Mouse (Mus musculus) cerebellum, postnatal 10 days (tissue): ENCODE results near the gene Pdia3.
A peak's percentile ranks its signal among the peaks of the same experiment; 100 is the strongest.
"Not testable (repeated sequence)": the region's sequence is repeated elsewhere in the genome, so short reads cannot be mapped to it uniquely, and the experiment has no call there.

Experiments
- DNase-seq, 2 experiments: peaks; one replicate each; pipeline ENCODE4 v3.0.0; 2021; ENCODE audit warnings: mixed read lengths in 2 of 2

Pdia3 gene

DNA sequence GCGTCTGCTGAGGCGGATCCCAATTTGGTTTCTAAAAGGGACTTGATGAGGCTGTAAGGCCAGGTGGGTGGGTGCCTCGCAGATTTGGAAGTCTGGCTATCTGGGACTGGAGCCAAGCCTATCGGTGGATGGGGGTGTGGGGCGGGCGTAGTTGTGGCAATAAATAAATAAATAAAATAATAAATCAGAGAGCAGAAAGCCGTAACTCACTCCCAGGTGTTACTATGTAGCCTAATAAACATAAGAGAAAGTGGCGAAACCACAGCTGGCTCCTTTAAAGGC, 29.4 kb downstream of the Pdia3 start:
- peak; percentile 50 to 54 for DNase-seq

DNA sequence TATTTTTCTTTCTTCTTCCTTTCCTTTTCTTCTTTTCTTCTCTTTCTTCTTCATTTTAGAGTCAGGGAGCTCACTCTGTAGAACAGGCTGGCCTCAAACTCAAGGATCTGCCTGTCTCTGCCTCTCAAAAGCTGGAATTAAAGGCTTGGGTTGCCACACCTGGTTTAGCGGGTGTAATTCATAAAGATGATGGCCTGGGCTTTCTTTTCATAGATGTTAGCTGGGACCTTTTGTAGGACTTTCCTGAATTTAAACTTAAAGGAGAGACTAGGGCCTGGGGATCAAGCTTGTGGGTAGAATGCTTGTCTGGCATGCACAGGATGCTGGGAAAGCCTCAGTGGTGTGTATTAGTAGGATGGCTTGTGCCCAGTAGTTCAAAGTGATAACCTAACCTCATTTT, 30.6 kb downstream of the Pdia3 start, which contains the start of gene Ell3:
Ell3 (minus strand) TSS at position 101 of the 400 bp plus-strand sequence.
- DNase-seq: no peak

DNA sequence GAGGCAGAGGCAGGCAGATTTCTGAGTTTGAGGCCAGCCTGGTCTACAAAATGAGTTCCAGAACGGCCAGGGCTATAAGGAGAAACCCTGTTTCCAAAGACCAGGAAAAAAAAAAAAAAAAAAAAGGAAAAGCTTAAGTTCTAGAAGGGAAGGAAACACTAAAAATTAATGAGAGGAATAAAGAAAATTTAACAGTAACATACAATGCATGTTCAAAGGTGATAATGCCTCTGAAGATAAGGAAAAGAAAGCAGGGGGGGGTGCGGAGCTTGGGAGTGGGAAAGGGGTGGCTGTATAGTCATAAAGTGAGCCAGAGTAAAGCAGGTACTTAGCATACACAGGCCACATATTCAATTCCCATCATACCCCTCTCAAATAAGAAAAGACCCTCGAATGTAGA, 31.5 kb downstream of the Pdia3 start:
- DNase-seq: no peak

DNA sequence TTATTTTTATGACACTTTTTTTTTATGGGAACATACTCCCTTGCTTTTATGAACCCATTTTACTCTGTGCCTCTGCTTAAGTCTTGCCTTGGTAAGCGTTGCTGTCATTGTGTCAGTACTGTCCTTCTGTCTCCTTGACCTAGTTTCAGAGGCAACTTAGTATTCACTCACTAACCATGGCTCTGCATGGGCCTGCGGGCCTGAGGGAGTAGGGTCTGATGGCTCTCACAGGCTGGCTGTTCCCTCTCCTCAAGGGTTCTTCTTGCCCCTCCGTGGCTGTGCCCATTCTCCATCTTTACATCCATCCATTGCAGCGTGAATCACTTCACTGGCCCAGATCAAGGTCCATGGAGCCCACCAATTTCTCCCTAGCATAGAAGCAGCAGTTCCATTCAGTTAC, 32.9 kb downstream of the Pdia3 start:
- no peak for DNase-seq

DNA sequence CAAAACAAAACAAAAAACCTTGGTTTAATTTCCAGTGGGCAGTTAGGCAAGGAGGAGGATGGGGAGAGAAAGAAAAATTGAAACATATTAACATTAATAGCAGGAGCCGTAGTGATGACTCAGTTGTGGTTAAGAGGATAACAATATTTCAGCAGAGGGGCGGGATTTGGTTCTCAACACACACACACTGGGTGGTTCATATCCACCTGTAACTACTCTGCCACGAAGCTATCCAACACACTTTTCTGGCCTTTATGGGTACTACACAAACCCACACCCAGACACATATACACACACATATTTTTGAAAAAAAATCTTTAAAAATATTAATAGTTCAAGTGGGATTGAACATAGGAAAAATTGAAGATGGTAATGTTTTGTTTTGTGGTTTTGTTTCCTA, 33.4 kb downstream of the Pdia3 start:
- no peak for DNase-seq

DNA sequence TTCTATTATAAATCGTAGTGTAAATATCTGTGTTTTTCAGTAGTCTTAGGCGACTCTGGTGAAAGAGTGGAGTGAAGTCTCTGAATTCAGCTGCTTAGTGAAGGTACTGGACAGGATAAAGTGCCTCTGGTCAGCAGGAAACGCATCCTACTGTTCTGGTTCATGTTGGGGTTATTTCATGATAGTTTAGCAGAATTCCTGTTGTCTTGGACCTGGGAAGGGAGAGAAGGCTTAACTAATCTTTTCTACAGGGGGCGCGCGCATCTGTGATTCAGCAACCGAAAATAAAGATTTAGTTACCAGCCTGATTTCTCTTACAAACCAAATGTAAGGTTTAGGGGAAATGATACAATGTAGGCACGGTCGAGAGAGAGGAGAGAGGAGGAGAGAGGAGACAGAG, 34.6 kb downstream of the Pdia3 start:
- peak; percentile 47 to 49 for DNase-seq

DNA sequence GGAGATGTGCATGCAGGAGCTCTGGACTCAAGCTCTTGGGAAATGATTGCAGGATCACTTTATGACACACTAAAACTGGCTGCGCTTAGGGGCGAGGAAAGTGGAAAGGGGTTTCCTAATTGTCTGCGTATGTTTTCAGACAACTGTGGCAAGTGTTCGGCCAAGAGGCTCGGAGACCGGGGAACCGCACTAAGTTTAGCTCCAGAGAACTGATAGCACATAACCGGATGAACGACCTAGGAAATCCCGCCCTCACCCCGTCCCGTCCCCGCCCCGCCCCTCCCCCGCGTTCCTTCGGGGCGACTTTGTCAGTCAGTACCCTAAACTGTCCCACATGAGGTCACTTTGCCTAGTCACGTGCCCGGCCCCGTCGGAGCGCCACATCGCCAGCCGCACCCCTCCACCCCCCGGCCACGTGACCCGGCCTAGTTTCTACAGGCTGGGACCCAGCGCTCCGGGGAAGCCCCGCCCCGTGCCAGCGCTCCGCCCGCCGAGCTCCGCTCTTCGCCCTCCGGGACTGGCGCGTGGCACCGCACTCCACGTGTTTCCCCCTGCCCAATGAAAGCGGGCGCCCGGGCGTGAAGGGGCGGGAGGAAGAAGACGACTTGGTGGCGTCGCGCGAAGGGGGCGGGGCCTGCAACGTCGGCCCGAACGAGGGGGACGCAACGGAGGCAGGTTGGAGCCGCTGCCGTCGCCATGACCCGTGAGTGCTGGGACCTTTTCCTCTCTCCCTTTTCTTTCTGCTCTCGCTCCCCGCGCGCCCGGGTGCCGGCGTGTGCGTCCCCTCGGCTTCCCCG, 35.4 kb downstream of the Pdia3 start, which contains the start of gene Serf2:
Serf2 (plus strand) TSS at position 457 of the 797 bp plus-strand sequence.
- peak; percentile 99 to 100 for DNase-seq

DNA sequence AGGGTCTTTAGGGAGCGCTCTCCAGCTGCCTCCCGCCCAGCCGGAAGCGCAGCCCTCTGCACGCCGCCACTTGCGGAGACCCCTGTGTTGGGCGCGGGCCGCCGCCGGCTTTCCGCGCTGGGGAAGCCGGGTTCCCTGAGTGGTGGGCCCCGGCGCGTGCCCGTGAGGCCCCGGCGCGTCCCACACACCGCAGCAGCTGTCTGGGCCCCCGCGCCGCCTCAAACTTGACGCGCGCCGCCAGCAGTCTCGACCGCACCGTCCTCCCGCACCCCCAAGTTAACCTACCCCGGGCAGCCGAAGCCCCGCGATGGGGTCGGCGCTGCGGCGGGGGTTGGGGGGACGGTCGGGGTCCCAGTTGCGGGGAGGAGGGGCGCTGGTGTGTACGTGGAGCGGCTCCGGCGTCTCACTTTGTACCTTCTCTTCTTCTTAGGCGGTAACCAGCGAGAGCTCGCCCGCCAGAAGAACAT, 36.0 kb downstream of the Pdia3 start:
- DNase-seq: peak in 1 of 2 experiments; percentile 55

DNA sequence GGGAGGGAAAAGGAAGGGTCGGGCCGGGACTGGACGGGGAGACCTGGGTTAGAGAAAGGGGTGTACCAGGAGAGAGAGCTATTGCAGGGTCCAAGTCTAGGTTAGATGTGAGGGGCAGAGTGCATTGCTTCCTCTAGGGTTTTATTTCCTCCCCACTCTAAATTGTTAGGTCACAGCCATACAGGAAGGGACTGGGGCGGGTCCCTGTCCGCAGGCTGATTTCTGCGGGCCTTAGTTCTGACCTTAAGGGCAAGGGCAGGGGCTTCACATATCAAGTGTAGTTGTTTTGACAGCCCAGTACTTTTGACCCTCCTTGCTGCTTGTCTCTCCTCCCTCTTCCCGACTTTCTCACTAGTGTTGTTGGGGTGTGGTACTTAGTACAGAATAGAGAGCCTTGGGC, 36.5 kb downstream of the Pdia3 start:
- no peak for DNase-seq

DNA sequence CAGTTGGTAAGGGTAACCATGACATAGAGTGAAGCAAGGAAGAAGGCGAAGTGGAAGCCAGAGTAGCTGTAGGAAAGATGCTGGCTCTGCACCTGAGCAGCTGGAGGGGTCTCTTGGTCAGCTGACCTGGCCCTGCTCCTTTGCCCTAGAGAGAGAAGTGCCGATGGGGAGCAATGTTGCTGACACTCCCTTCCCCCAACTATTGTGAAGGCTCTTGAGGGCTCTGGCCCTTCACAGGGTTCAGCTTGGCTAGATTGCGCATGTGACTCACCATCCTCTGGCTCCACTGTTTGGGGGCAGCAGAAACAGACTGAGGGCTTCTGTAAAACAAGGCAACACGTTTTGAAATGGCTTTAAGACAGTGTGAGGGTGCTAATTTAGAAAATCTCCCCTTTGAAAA, 38.8 kb downstream of the Pdia3 start:
- no peak for DNase-seq

DNA sequence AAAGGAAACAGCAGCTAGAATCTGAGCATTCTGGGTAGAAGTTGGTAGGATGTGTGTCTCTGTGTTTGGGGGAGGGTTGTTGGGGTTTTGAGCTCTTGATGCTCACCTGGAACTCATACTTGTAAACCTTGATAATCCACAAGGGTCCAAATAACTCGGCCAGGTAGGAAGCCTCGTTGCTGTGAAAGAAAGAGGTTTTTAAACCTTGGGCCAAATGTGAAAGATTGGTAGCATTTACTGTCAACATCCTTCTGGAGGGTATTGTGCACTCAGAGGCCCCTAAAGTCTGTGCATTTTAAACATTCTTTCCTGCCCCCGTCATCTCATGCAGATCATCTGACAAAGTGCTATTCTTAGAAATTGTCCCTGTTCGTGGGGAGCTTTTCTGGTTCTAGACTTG, 39.4 kb downstream of the Pdia3 start, which contains the start of gene Hypk:
Hypk (plus strand) TSS at position 301 of the 400 bp plus-strand sequence.
- no peak for DNase-seq

DNA sequence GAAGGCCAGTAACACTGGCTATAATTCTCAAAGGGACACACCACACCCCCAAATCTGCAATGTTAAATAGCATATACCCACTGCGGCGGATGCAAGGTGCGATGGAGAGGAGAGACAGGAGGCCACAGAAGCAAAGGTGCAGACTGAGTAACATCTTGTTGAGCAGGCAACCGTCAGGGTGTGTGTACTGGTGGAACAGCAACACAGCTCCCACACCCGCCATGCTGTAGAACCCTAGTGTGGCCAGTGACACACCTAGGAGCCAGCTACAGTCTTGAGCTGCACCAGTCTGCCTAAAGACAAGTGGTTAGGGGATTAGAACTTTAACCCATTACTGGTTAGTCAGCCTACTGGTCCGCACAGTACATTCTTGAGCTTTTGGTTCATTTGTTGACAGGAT, 40.3 kb downstream of the Pdia3 start:
- no peak for DNase-seq

DNA sequence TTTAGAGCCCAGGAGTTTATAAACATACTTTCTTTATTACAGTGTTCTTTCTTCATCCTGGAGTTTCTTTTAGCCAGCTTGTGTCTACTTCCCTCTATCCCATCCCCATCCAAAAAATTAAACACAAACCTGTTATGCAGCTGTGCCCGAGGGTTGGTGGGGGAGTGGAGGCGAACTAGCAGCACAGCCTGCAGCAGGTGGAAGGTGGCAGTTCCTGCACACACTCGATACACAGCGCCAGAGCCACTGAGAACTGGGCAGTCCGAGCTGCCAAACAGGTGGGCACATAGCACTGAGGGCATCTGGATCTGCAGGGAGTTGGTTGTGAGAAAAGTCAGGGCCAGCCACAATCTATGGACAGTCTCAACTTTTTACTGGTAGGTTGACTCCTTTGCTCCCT, 42.0 kb downstream of the Pdia3 start:
- DNase-seq: peak in 1 of 2 experiments; percentile 8

DNA sequence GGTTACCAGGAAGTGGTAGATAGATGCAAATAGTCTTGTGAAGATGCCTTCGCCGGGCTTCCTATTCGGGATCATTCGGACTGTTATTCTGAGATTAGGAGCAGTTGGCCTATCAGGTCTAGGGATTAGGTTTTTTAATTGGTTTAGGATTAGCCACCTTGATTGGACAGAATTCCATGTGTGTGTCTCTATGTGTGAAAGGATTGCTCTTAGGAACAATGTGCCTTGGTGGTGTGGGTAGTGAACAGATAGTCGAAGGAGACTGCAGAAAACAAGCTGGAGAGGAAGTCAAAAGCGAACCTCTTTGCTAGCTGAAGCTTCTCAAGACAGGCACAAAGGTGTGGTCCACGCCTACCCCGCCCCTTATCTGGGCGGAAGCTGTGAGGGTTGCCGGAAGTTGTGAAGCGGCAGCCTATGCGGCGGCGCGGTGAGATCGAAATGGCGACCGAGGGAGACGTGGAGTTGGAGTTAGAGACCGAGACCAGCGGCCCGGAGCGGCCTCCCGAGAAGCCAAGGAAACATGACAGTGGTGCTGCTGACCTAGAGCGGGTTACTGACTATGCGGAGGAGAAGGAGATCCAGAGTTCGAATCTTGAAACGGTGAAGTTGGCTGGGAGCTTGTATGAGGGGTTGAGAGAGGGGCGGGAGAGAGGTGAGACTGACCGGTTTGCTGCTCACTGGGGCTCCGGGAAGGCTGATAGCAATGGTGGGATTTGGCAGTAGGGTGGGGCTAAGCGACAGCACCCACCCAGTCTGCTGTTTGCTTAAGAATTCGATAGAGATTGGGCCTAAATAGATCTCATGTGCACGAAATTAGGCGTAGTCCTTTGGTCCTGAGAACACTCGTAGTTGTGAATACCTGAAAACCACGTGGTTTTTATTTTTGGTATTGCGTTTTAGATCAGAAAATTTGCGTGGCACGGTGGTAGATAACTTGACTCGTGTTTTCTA, 43.4 kb downstream of the Pdia3 start, which contains the start of gene Serinc4:
Serinc4 (minus strand) TSS at position 90 of the 951 bp plus-strand sequence.
- DNase-seq: peak; percentile 88 to 90

DNA sequence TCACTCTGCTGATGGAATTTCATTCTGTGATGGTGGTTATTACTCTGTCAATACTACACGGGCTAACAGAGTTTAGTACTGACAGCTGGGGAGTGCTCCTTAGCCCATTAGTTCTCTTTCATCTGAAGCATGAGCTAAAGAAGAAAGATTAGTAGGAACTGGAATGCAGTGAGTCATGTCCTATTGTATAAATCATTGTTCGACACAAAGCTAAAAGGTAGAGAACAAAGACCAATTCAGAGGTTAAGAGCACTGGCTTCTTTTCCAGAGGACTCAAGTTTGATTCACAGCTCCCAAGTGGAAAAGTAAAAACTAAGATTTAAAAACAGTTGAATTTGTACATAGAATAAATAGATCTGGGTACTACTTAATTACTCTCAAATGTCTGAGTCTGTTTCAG, 46.5 kb downstream of the Pdia3 start:
- no peak for DNase-seq

DNA sequence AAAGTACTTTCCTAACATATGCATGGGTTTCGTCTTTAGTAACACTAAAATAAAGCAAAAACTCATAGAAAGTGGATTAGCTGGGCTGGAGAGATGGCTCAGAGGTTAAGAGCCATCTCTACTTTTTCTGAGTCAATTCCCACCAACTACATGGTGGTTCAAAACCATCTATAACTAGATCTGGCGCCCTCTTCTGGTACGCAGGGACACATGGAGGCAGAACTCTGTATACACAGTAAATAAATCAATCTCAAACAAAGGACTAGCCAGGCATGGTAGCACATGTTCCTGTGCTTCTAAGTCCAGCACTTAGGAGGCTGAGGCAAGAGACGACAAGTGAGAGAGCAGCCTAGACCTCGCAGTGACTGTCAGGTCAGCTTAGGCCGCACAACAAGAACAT, 55.4 kb downstream of the Pdia3 start:
- DNase-seq: not testable (repeated sequence)

DNA sequence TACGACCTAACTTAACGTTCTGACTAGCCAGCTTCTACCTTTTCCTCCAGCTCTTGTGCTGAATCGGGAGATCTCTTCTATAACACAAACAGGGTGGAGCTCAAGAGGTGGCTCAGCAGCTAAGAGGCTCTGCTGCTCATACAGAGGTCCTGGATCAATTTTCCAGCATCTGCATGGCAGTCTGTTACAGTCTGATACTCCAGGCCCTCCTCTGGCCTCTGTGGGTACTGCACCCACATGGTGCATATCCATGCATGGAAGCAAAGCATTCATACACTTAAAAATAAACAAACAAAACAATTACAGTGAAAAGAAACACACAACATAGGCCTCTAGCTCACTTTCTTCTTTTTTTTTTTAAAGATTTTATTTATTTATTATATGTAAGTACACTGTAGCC, 59.2 kb downstream of the Pdia3 start:
- DNase-seq: not testable (repeated sequence)

DNA sequence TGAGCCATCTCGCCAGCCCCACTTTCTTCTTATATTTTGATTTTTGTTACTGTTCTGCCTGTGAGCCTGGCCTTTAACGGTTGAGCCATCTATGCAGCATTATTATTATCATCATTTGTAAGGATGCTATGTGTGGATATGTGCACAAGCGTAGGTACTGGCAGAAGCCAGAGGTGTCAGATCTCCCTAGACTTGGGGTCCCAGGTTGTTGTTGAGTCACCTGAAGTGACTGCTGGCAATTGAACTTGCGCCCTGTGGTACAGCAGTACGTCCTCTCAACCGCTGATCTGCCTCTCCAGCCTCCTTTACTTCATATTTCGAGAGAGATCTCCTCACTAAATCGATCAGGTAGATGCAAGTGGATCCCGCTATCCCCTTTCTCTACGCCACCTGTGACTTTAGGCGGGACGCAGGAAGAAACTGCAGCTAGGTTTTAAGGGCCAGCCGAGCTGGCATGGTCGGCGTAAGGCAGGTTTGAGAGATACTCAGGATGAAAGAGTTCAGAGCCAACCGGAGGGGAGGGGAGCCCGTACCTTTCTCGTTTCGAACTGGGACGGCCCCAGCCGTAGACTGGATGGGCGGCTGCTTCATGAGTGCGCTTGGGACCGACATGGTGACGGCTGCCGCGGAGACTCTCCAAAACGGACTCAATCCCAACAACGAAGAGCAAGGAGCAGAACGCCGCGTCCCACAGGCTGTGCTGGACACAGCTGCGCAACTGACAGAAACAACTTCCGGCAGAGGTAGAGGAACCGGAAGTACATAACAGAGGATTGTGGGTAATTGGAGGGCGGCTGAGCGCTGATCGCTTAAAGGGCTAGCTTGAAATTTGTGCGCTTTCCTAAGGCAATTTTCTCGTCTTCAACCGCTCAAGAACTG, 60.0 kb downstream of the Pdia3 start, which contains the start of gene Mfap1b:
Mfap1b (minus strand) TSS at position 767 of the 879 bp plus-strand sequence.
- peak; percentile 87 for DNase-seq

DNA sequence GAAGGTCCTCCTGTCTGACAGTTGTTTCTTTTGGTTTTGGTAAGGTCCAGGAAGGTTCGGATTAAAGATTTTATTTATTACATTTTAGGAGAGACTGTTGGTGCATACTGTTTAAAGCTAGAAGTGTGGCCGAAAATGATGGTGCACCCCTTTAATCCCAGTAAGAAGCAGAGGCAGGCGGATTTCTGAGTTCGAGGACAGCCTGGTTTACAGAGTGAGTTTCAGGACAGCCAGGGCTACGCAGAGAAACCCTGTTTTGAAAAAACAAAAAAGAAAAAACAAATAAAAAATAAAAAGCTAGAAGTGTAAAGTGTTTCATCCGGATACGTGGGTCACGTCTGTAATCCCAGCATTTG, 60.6 kb downstream of the Pdia3 start:
- DNase-seq: no peak

DNA sequence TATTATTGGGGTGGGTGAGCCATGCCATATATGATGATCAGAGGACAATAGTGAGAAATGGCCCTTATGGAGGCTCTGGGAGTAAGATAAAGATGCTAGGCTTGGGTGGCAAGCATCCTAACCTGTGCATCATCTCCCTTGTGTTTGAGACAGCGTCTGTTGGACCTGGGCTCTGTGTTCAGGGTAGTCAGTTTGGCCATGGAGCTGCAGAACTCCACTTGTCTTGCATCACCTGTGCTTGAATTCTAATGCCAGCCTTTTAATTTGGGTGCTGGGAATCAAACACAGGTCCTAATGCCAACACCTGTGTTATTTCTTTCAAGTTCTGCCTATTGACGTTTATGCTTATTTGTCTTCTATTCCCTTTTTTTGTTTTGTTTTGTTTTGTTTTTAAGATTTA, 61.7 kb downstream of the Pdia3 start:
- not testable (repeated sequence) for DNase-seq

DNA sequence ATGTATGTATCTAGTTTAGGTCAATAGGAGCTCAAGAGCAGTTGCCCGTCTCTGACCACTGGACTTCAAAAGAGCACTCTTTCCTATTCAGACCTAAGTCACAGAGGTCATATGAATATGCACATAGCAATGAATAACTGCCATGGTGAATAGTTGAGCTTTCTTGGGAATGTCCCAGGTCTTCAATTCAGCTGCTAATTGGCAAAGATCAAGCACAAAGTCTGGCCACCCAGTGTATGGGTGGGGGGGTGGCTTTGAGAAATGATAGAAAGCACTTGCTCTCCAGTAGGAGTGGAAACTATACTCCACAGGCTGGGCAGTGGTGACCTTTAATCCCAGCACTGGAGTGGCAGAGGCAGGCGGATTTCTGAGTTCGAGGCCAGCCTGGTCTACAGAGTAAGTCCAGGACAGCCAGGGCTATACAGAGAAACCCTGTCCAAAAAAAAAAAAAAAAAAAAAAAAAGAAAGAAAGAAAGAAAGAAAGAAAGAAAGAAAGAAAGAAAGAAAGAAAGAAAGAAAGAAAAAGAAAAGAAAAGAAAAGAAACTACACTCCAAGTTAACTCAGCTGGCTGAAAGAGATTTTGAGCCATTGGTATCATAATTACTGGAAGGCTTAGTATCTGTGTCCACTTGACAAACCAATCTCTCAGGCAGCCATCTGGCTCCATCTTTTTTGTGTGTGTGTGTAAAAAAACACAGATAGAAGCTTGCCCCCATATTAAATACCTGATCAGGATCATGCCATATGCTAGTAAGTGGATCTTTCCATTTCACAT, 64.1 kb downstream of the Pdia3 start:
- no peak for DNase-seq

DNA sequence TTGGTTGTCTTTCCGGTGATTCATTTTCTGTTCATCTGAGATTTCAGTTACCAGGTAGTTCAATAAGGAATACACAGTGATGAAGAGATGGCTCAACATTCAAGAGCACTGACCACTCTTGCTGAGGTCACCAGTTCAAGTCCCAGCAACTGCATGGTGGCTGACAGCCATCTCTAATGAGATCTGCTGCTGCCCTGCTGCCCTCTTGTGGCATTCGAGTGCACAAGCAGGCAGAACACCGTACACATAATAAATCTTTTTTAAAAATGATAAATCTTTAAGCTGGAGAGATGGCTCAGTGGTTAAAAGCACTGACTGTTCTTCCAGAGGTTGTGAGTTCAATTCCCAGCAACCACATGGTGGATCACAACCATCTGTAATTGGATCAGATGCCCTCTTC, 66.9 kb downstream of the Pdia3 start:
- DNase-seq: peak in 1 of 2 experiments; percentile 20
